Mouse (Mus musculus): ENCODE results near the gene Notch2. TPM values are rescaled to one million over a fixed set of nuclear protein-coding genes. Genes with fewer than 3 reads are reported as not detected.

The Notch2 gene
- polyA plus RNA-seq, 1 experiment from 2014 or later: 6.4 TPM

Other genes with a start within 250 kb of the Notch2 start
- gene Pde4dip, start 124.8 kb upstream of the Notch2 start, polyA plus RNA-seq (2015; fragmentation: Nextera tagmentation; extraction: Ambion mirVana): 9.6 and 10.3 TPM in 2 replicates
- 57.9 and 61.2 TPM in 2 replicates for gene Sec22b, start 112.3 kb upstream of the Notch2 start, polyA plus RNA-seq (2015; fragmentation: Nextera tagmentation; extraction: Ambion mirVana)
- not detected in 2 replicates for gene Adam30, start 147.1 kb downstream of the Notch2 start, polyA plus RNA-seq (2015; fragmentation: Nextera tagmentation; extraction: Ambion mirVana)
- not detected in 2 replicates for gene Reg4, start 208.6 kb downstream of the Notch2 start, polyA plus RNA-seq (2015; fragmentation: Nextera tagmentation; extraction: Ambion mirVana)

Data from liver, embryonic 15.5 days (tissue).